Mouse (Mus musculus) ovary, postnatal 36 days (tissue): ENCODE data around the gene Mapk6.

Source experiments
- DNase-seq: peaks from one replicate; pipeline ENCODE4 v3.0.0; 2022; ENCODE audit warnings: low spot score, mixed read lengths

The Mapk6 gene

DNA sequence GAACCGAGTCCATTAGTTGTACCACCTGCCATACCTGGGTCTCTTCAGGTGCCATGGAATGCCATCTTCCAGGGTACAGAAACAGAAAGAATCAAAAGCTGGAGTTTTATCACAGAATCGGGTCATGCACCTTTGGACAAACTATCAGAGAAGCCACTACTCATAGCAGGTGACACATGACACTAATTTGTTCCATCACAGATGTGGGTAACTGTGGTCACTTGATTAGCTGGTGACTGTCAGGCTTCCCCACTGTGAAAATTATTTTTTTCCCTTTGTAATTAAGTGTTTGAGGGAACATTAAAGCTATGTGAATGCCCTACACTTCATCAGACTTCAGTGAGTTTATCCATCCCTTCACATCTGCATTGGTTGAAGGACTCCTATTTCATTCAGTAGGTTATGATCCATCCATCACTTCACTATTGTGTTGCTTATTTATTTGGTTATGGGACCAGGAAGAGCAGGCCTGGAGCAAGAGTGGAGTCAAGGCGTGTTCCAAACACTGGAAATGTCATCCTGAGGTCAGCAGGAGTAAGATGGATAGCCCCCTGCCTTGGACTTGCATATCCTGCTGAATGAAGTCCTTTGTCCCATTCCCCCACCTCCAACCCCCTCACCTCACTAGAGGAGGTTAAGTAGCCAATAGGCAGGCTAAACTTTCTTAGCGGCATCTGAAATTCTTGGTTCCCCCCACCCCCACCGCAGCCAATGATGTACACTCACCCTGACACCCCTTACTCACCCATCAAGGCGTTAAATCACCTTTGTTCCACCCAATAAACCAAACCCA, 14.7 kb upstream of the Mapk6 start:
- no peak for DNase-seq

DNA sequence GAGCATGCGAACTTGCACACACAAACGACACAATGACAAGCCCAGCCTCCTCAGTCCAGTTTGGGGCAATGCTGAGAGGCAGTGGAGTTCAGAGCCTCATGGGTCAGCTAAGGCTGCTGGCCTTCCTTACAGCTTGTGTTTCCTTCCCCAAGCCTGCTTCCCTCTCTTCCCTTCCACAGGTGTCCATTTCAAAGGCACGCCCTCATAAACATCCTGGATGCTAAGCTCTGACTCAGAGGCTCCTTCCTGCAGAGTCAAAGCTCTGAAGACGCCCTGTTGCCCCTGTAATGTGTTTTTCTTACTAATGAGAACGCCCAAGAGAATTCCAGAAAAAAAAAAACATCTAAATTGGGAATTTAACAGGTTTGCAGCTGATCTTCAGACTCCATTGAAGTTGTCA, 13.9 kb upstream of the Mapk6 start:
- DNase-seq: no peak

GRCm38 (mm10) chr9:75422251-75422691, 12.5 kb upstream of the Mapk6 start:
- no peak for DNase-seq

- DNase-seq: no peak
These were observed 4.4 kb upstream of the Mapk6 start for GRCm38 (mm10) chr9:75414204-75414603.

DNA sequence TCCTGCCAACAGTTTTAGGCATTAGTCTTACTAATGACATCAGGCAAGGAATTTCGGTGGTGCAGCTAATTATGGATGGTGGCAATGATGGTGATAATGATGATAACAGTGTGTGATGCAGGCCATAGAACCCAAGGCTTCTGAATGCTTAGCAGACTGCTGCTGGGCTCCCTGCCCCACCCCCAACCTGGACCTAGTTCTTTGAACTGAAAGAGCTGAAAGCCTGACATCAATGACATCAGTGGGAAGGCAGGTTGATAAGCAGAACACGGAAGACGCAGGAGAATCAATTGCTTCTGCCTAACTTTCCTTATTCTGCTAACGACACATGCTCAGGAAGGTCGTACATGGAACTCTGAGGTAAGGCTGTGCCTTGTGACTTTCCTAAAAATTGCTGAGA, 3.4 kb upstream of the Mapk6 start:
- DNase-seq: no peak

- no peak for DNase-seq
These were observed 1.8 kb upstream of the Mapk6 start for GRCm38 (mm10) chr9:75411584-75411983.

DNA sequence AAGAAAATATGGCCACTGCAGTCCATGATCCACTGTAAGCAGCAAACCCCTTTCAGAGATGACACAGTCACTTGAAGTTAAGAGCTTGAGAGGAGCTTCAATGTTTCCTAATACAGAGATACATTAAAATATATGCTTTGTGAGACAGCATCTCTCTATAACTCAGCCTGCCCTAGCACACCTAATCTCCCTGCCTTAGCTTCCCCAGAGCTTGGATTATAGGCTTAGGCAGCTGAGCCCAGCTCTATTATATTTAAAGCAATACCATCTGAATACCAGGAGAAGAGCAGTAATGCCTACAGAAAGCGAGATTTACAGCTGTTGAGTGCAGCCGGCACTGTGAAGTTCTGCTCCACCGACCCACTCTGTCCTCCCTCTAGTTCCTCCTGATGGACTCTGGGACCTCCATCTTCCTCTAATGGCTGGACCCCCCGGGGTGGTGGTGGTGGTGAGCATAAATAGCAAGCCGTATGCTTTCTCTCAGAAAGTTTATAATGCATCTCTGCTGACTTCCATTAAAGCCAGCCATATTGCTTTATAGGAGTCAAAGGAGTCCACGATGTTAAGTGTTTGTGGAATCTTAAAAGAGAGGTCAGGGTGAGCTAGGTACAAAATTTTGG, 1.2 kb upstream of the Mapk6 start:
- DNase-seq: no peak

- DNase-seq: peak; percentile 76
These were observed 564 bp downstream of the Mapk6 start for GRCm38 (mm10) chr9:75409031-75409851.

GRCm38 (mm10) chr9:75408204-75408826, 1.5 kb downstream of the Mapk6 start:
- DNase-seq: no peak

GRCm38 (mm10) chr9:75407803-75408202, 2.0 kb downstream of the Mapk6 start:
- DNase-seq: peak; percentile 28

DNA sequence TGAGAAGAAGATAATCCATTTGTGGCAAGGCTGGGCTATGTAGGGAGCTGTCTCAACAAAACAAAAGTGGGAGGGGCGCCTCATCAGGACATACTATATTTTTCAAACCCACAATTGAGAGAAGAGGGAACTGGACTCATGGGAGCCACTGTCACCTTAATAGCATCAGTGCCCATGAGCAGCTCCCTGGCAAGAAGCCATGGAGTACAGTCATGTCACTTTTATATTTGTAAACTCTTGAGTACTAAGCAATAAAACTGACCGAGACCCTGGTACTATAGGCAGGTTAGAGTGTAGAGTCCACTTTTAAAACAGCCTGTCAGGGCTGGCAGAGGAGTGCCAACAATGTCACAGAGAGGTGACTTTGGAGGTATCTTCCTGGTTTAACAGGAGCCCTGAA, 3.7 kb downstream of the Mapk6 start:
- no peak for DNase-seq

- no peak for DNase-seq
These were observed 6.3 kb downstream of the Mapk6 start for GRCm38 (mm10) chr9:75403520-75403919.

- DNase-seq: no peak
These were observed 8.0 kb downstream of the Mapk6 start for GRCm38 (mm10) chr9:75401593-75402504.

- DNase-seq: no peak
These were observed 9.2 kb downstream of the Mapk6 start for GRCm38 (mm10) chr9:75400639-75401038.

DNA sequence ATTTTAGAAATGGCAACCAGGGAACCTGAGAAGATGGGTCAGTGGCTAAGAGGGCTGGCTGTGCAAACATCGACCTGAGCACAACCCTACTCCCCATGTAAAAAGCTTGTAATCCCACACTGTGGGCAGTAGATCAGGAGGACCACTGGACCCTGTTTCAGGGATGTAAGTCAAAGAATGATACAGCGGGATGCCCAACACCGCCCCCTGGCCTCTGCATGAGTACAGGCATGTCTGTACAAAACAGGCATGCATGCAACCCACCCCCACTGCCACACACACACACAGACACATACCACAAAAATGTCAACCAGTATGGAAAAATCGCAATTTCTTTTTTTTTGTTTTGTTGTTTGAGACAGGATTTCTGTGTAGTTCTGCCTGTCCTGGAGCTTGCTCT, 10.7 kb downstream of the Mapk6 start:
- no peak for DNase-seq

DNA sequence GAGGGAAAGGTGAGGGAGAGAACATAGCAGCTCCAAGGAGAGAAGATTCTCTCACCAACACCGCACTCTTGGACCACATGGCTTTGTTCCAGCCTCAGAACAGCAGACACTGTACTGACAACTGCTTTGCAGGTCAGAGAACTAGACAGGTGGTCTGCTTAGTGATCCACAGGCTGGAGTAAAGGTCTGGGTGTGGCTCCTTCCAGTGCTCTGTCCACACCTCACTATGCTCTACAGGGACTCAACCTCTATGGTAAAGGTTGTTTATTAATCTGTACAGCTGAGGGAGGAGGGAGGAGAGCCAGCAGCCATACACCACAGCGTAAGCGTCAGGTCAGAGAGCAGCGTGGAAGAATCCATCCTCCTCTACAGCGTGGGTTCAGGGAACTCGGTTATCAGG, 13.8 kb downstream of the Mapk6 start:
- no peak for DNase-seq

DNA sequence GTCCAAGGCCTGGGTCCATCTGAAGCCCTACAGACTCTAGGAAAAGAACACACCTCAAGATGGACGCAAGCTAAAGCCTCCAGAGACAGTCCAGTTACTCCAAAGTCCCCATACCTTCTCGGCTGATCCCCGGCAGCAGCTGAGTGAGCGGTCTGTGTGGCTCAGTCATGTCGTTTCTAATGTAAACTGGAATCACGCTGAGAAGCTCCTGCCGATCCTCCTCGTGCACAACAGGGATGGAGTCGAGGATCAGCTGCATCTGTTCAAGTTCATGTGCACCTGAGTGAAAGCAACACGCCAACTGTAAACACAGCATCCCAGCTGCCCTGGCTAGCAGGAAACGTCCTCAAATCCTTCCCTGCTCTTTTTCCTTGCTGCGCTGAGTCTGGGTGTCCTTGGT, 16.6 kb downstream of the Mapk6 start:
- no peak for DNase-seq

DNA sequence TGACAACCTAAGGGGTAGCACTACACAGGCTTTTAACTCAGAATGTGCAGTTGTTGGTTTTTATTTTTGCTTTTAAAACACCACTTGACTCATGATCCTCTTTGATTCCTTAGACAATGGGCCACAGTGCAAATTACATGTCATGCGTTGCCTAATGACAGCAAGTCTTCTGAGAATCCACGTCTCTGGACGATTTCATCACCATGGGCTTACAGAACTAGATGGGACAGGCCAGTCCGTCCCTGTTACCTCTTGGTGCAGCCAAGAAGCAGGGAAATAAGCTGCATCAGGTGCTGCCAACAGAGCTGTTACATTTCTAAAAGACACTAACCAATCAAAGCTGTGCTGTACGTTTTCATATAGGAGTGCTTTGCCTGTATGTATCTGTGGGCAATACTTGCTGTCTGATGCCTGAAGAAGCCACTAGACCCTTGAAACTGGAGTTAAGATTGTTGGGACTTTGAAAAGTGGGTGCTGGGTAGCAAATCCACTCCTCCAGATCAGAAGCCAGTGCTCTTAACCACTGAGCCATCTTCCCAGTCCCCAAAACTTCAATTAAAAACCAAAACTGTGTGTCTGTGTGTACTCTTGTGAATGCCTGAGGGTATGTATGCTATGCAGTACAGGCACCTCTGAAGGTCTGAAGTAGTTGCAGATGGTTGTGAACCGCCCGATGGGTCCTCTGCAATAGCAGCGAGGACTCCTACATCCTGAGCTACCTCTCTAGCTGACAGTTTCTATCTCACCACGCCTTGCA, 24.4 kb downstream of the Mapk6 start:
- no peak for DNase-seq

DNA sequence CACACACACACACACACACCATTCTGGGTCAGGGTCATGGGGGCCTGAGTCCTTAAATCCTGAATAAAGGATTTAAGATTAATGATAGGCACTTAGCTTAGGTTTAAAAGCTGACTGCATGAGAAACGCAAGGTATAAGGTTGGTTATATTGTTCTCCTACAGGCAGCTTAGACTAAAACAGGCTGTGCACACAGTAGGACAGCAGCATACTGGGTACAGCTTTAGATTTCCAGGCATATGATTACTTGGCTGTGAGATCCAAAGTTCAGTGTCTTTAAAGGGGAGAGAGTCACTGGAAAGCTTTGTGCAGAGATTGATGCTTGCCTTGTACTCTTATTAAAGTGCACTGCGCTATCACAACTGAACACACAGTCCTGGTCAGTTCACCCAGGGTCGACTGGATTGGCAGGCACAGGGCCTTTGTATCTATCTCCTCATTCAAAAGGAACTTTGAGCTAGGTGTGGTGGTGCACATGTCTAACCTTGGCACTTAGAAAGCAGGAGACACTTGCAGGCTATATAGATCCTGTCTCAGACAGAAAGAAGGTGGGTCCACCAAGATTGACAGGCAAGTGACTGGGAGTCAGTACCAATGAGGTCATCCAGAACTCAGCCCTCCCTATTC, 25.4 kb downstream of the Mapk6 start:
- no peak for DNase-seq

- no peak for DNase-seq
These were observed 26.0 kb downstream of the Mapk6 start for GRCm38 (mm10) chr9:75383785-75384184.
